Mouse (Mus musculus) heart, adult 2 months (tissue): ENCODE data around the gene Sipa1l1. TPM values are rescaled to one million over a fixed set of nuclear protein-coding genes. Genes with fewer than 3 reads are reported as not detected.
A peak's percentile ranks its signal among the peaks of the same experiment; 100 is the strongest.

Source experiments
- DNase-seq, 2 experiments: peaks; one replicate each; pipeline ENCODE4 v3.0.0; 2021
- H3K27ac ChIP-seq: fragments of 200-600 bp; 2 replicates; pipeline ENCODE4 v1.8.1; 2022
- H3K27me3 ChIP-seq: fragments of 200-500 bp; 2 replicates; pipeline ENCODE4 v1.6.1; 2012; ENCODE audit warnings: mild to moderate bottlenecking, low read length, inconsistent platforms, mixed read lengths; ENCODE audit not compliant: control insufficient read depth, insufficient read depth
- H3K36me3 ChIP-seq: fragments of 200-500 bp; 2 replicates; pipeline ENCODE4 v1.6.1; 2012; ENCODE audit warnings: low read length, inconsistent platforms; ENCODE audit not compliant: control insufficient read depth, insufficient read depth
- H3K4me1 ChIP-seq: fragments of 200-500 bp; 2 replicates; pipeline ENCODE4 v1.6.1; 2011; ENCODE audit warnings: low read length; ENCODE audit not compliant: control insufficient read depth, insufficient read depth
- H3K4me3 ChIP-seq: fragments of 200-600 bp; 2 replicates; pipeline ENCODE4 v1.8.1; 2022
- H3K79me2 ChIP-seq: fragments of 200-500 bp; replicated peaks from 2 replicates; pipeline ENCODE4 v1.6.1; 2012; ENCODE audit warnings: mild to moderate bottlenecking, inconsistent platforms, low read length, moderate library complexity, mixed read lengths; ENCODE audit not compliant: control insufficient read depth, insufficient read depth
- H3K9ac ChIP-seq: fragments of 200-500 bp; 2 replicates; pipeline ENCODE4 v1.6.1; 2012; ENCODE audit warnings: low read depth, mild to moderate bottlenecking, control low read depth, inconsistent platforms, low read length, mixed read lengths
- CTCF ChIP-seq: fragments of 200-600 bp; IDR thresholded peaks from 2 replicates; pipeline ENCODE4 v1.8.1; 2022; ENCODE audit warnings: antibody characterized with exemption, mild to moderate bottlenecking, moderate library complexity
- EP300 ChIP-seq: fragments of 200-500 bp; IDR thresholded peaks from 2 replicates; pipeline ENCODE4 v1.6.1; 2011; ENCODE audit warnings: low read depth, low read length, control low read depth; ENCODE audit not compliant: insufficient read depth
- POLR2A ChIP-seq: fragments of 200-500 bp; IDR thresholded peaks from 2 replicates; pipeline ENCODE4 v1.6.1; 2011; ENCODE audit warnings: mild to moderate bottlenecking, low read depth, low read length, control low read depth; ENCODE audit not compliant: insufficient read depth
- WGBS: fragments of 180-500 bp; shearing (Covaris S2); methylation state at CpG from one replicate; pipeline ENCODE4 v1.1.7; 2018; 5-methylcytosine and 5-hydroxymethylcytosine counted together
- intact Hi-C: fragments of 180-260 bp; cut with DNase I; formaldehyde crosslinking; loops from one replicate; pipeline ENCODE4 v1.15.1; 2025
- polyA plus RNA-seq: library from polyadenylated mRNA; depleted of rRNA; stranded (reverse); fragments of >200 nt; gene quantifications from 2 replicates; pipeline ENCODE4 v1.2.3, GENCODE M21; 2012
- total RNA-seq, 2 experiments: library from RNA; stranded (reverse); gene quantifications; 2 replicates each; pipeline ENCODE4 v1.2.3; 2021

Sipa1l1 gene
- total and polyA plus RNA-seq, 3 experiments, result 6.9 to 9.1 (median 8.4) TPM

DNA sequence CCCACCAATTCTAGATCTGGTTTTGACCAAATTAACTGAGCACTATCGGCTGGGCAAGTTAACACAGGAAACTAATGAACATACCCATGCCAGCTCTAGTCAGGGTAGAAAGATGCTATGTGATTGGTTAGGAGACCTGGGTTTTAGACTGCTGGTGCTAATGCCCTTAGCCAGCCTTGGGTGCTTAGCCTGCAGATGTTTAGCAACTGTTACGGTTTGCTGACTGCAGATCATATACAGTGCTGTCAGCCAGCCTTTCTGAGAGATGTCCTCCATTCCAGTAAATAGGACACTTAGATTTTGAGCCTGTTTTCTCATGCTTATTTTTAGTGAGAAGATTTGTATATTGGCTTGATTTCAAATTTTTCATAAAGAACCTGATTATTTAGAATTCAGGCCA, 135.0 kb downstream of the Sipa1l1 start:
- WGBS, result 85% methylated on average over 2 of the region's 2 CpGs
- Histone ChIP-seq H3K36me3 (no peaks in the 10 kb centered on the region), H3K4me3 (no peak overlapping the region), H3K27me3 (no peaks in the 10 kb centered on the region), H3K79me2 (no peaks in the 10 kb centered on the region), H3K27ac (no peak overlapping the region), H3K9ac (no peak overlapping the region), H3K4me1 (no peaks in the 10 kb centered on the region; the same call in 1 of the 2 replicates)
- intact Hi-C loops, result no loop called here
- no peak for TF ChIP-seq CTCF
- TF ChIP-seq EP300, result no peak
- no peak for TF ChIP-seq POLR2A
- DNase-seq, result no peak

- H3K79me2 ChIP-seq, result no peaks in the 10 kb centered on the region
- H3K4me1 ChIP-seq, result no peaks in the 10 kb centered on the region; the same call in 1 of the 2 replicates
- DNase-seq, result no peak
- no peaks in the 10 kb centered on the region for H3K36me3 ChIP-seq
- intact Hi-C loops, result no loop called here
- H3K9ac ChIP-seq, result no peak overlapping the region
- H3K27ac ChIP-seq, result no peak overlapping the region
- H3K27me3 ChIP-seq, result no peaks in the 10 kb centered on the region
- no peak overlapping the region for H3K4me3 ChIP-seq
- 71% methylated on average over 4 of the region's 4 CpGs for WGBS
- no peak for TF ChIP-seq EP300
- no peak for TF ChIP-seq CTCF
- no peak for TF ChIP-seq POLR2A
These were observed 136.9 kb downstream of the Sipa1l1 start for GRCm38 (mm10) chr12:82306035-82306434.

GRCm38 (mm10) chr12:82311593-82311992, 142.5 kb downstream of the Sipa1l1 start:
- H3K79me2 ChIP-seq, result no peaks in the 10 kb centered on the region
- no peak for DNase-seq
- 70% methylated on average over 2 of the region's 2 CpGs for WGBS
- TF ChIP-seq CTCF (no peak), POLR2A (no peak), EP300 (no peak)
- no peaks in the 10 kb centered on the region for H3K36me3 ChIP-seq
- H3K27me3 ChIP-seq, result no peaks in the 10 kb centered on the region
- peaks cover 9% of the 10 kb centered on the region for H3K4me1 ChIP-seq
- no peak overlapping the region for H3K4me3 ChIP-seq
- intact Hi-C loops, result no loop called here
- no peak overlapping the region for H3K27ac ChIP-seq
- H3K9ac ChIP-seq, result no peak overlapping the region

GRCm38 (mm10) chr12:82312091-82312820, 143.1 kb downstream of the Sipa1l1 start:
- Histone ChIP-seq H3K27me3 (no peaks in the 10 kb centered on the region), H3K79me2 (no peaks in the 10 kb centered on the region), H3K4me1 (peaks cover 9% of the 10 kb centered on the region), H3K9ac (no peak overlapping the region), H3K27ac (no peak overlapping the region; the same call in 1 of the 2 replicates), H3K4me3 (no peak overlapping the region), H3K36me3 (no peaks in the 10 kb centered on the region)
- 52% methylated on average over 17 of the region's 17 CpGs for WGBS
- peak; percentile 42 to 71 for DNase-seq
- TF ChIP-seq CTCF (no peak), POLR2A (no peak), EP300 (no peak)
- intact Hi-C loops, result no loop called here

- Histone ChIP-seq H3K4me1 (peaks cover 9% of the 10 kb centered on the region), H3K27me3 (no peaks in the 10 kb centered on the region), H3K4me3 (no peak overlapping the region), H3K36me3 (no peaks in the 10 kb centered on the region), H3K79me2 (no peaks in the 10 kb centered on the region), H3K9ac (no peak overlapping the region), H3K27ac (no peak overlapping the region)
- intact Hi-C loops, result no loop called here
- DNase-seq, result no peak
- 93% methylated on average over 3 of the region's 3 CpGs for WGBS
- no peak for TF ChIP-seq POLR2A
- no peak for TF ChIP-seq CTCF
- no peak for TF ChIP-seq EP300
These were observed 144.0 kb downstream of the Sipa1l1 start for GRCm38 (mm10) chr12:82313091-82313490.

GRCm38 (mm10) chr12:82319436-82320131, 150.5 kb downstream of the Sipa1l1 start:
- no peaks in the 10 kb centered on the region for H3K4me1 ChIP-seq
- no peak overlapping the region for H3K4me3 ChIP-seq
- no peaks in the 10 kb centered on the region for H3K36me3 ChIP-seq
- no peaks in the 10 kb centered on the region for H3K79me2 ChIP-seq
- TF ChIP-seq CTCF (no peak), EP300 (no peak), POLR2A (no peak)
- 93% methylated on average over 7 of the region's 7 CpGs for WGBS
- H3K27ac ChIP-seq, result no peak overlapping the region
- no peak for DNase-seq
- no peaks in the 10 kb centered on the region for H3K27me3 ChIP-seq
- intact Hi-C loops, result loop anchor here (5.0 kb wide), 1 partner anchor 153 kb away; no protein-coding TSS in a partner anchor
- H3K9ac ChIP-seq, result no peak overlapping the region
